Mouse (Mus musculus): ENCODE results near the gene Atp6v1g2. TPM values are rescaled to one million over a fixed set of nuclear protein-coding genes. Genes with fewer than 3 reads are reported as not detected.
"Not testable (repeated sequence)": the region's sequence is repeated elsewhere in the genome, so short reads cannot be mapped to it uniquely, and the experiment has no call there.

Gene Atp6v1g2
- polyA plus RNA-seq, 1 experiment from 2014 or later = 26.2 TPM

DNA sequence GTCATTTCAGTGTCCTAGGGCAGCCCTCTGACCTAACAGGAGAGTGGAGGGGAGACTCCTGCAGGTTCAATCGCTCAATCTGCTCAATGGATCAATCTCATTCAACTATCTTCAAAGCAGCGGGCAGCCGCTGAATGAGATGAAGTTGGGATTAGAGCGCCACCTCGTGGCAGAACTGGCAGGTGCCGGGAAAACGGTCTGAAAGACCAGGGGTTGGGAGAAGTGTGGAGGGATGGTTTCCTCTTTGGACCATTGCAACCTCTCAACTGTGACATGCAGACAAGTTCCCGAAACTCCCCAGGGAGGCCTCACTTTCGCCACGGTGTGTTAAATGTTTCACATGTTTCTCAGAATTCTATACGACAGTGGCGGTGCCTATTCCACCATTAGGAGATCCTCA, 1.4 kb upstream of the Atp6v1g2 start:
- Histone ChIP-seq H3K36me3 (peaks cover 37% of the 10 kb centered on the region), H3K4me2 (replicated peaks) (peak overlapping the region; percentile 14; the same call in 1 of the 2 replicates), H3K9me3 (no peaks in the 10 kb centered on the region), H3K27ac (no peak overlapping the region), H3K9ac (no peak overlapping the region), H3K27me3 (replicated peaks) (no peaks in the 10 kb centered on the region), H3K4me1 (peaks cover 26% of the 10 kb centered on the region), H3K4me3 (no peak overlapping the region)
- 14% methylated on average over 12 of the region's 12 CpGs for WGBS
- no peak for ATAC-seq (ENCODE audit: low FRiP score, low read depth)

DNA sequence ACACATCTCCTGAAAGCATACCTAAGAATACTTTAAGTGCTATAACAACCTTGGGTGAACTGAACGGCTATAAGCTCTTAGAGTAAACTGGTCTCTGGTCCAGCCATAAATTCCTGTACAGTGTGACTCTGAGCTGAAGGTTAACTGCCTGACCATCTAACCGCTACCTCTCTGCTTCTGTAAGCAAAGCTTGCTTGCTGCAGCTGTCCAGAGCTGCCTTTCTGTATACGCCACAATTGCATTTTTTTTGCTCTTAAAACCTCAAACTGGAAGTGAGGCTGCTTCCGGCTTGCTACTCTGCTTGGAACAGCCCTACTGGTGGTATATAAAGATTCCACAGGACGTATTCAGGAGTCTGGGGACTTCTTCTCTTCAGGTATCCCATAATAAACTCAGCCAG, 801 bp upstream of the Atp6v1g2 start:
- no peak overlapping the region for H3K27ac ChIP-seq

DNA sequence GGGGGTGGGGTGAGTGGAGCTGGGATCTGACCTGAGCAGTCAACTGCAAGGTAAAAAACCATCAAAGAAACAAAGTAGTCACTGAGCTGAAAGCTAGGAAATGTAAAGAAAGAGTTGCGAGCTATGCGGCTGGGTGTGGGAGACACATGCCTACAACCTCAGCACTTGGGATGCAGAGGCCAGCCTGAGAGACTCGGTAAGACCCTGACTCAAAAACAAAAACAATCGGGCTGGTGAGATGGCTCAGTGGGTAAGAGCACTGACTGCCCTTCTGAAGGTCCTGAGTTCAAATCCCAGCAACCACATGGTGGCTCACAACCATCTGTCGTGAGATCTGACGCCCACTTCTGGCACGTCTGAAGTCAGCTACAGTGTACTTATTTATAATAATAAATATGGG, 630 bp downstream of the Atp6v1g2 start:
- H3K9me3 ChIP-seq; H3K27ac ChIP-seq; ATAC-seq (ENCODE audit: low FRiP score, low read depth); H3K9ac ChIP-seq; H3K27me3 ChIP-seq (replicated peaks); H3K4me3 ChIP-seq: not testable (repeated sequence)
- H3K36me3 ChIP-seq = peaks cover 19% of the 10 kb centered on the region
- peak overlapping the region; percentile 90; the same call in 1 of the 2 replicates for H3K4me2 ChIP-seq (replicated peaks)
- H3K4me1 ChIP-seq = peaks cover 31% of the 10 kb centered on the region
- WGBS = 85% methylated on average over 7 of the region's 7 CpGs

More for the DNA sequence above, 801 bp upstream of the Atp6v1g2 start:
- no peak overlapping the region for H3K9ac ChIP-seq
- H3K36me3 ChIP-seq = peaks cover 32% of the 10 kb centered on the region
- H3K27me3 ChIP-seq (replicated peaks) = no peaks in the 10 kb centered on the region
- ATAC-seq (ENCODE audit: low FRiP score, low read depth) = no peak
- no peak overlapping the region for H3K4me2 ChIP-seq (replicated peaks)
- 90% methylated on average over 5 of the region's 5 CpGs for WGBS
- no peaks in the 10 kb centered on the region for H3K9me3 ChIP-seq
- H3K4me3 ChIP-seq = no peak overlapping the region
- peaks cover 31% of the 10 kb centered on the region for H3K4me1 ChIP-seq

DNA sequence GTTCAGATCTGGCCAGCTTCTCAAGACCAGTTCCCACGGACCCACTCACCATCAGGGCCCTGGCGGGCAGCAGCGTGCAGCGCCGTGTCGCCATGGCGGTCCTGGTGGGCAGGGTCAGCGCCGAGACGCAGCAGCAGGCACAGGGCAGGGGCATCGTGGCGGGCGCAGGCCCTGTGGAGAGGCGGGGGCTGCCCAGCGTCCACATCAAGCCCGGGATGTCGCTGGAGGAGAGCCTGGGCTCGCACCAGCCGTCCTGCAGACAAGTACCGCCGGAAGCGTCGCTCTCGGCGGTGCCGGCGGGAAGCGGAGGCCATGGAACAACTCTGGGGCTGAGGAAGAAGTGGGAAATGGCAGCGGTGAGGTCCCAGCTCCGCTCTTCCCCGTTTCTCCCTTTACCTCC, 1.4 kb downstream of the Atp6v1g2 start:
- 4% methylated on average over 31 of the region's 31 CpGs for WGBS
- Histone ChIP-seq H3K9me3 (no peaks in the 10 kb centered on the region), H3K27ac (peak overlapping the region; percentile 87), H3K27me3 (replicated peaks) (no peaks in the 10 kb centered on the region), H3K4me2 (replicated peaks) (peak overlapping the region; percentile 90), H3K9ac (peak overlapping the region; percentile 81), H3K36me3 (peaks cover 11% of the 10 kb centered on the region), H3K4me3 (peak overlapping the region; percentile 58), H3K4me1 (peaks cover 31% of the 10 kb centered on the region)
- ATAC-seq (ENCODE audit: low FRiP score, low read depth) = peak; percentile 23; the same call in 1 of the 2 replicates

DNA sequence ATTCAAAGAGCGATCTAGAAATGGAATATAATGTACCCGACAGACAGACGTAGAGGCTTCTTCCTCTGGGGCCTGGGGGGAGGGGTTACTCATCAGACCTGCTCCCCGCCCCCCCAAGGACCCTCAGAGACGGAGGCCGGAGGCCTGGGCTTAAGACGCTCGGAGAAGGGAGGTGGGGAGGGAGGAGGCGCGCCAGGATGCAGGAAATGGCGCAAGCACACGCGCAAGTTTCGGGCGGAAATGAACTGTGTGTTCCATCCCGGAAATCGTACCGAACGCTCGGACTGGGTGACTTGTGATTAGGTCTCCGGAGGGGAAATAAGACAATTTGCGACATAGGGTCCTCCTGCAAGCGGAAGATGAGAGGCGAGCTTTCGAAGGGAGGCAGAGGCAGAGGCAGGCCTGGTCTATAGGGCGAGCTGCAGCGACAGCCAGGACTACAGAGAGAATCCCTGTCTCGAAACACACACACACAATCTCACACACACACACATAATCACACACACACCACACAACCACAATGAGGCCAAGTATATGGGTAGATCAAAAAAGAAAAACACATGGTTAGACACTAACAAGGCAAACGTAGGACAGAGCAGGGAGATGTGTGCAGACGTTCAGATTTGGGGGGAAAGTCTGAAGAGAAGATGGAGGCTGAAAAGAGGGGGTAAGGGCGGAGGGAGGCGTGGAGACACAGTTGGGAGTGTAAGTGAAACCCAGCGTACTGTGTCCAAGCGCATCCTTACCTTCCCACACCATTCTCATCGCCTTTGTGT, 2.3 kb downstream of the Atp6v1g2 start, which contains the start of gene Nfkbil1:
Gene Nfkbil1 (minus strand): TSS at position 179 of the 776 bp plus-strand sequence.
- Histone ChIP-seq H3K9me3 (no peaks in the 10 kb centered on the region), H3K4me1 (peaks cover 36% of the 10 kb centered on the region), H3K27ac (peak within 1 kb of the TSS; percentile 87), H3K27me3 (replicated peaks) (no peaks in the 10 kb centered on the region), H3K36me3 (peaks cover 6% of the 10 kb centered on the region; the same call in 1 of the 2 replicates), H3K4me2 (replicated peaks) (peak within 1 kb of the TSS; percentile 90), H3K4me3 (peak within 1 kb of the TSS; percentile 58), H3K9ac (peak within 1 kb of the TSS; percentile 81)
- WGBS = under 1% methylated on average over 35 of the region's 35 CpGs
- ATAC-seq (ENCODE audit: low FRiP score, low read depth) = peak; percentile 80

DNA sequence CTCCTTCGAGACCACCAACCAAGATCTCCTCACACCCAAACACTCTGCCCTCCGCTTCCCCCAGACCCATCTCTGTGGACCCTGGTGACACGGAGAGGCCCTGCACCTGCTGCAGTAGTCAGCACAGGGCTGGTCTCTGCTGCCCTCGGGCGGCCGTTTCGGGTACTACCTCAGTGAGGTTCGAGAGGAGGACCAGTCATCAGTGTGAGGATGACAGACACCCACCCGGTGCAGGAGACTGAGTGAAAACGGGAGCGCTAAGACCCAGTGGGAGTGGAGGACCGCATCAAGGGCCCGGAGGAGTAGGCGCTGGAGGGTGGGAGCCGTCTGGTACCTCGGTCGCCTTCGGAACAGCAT, 2.9 kb downstream of the Atp6v1g2 start:
- no peaks in the 10 kb centered on the region for H3K9me3 ChIP-seq
- WGBS = under 1% methylated on average over 18 of the region's 18 CpGs
- H3K4me2 ChIP-seq (replicated peaks) = peak overlapping the region; percentile 90
- H3K4me1 ChIP-seq = peaks cover 38% of the 10 kb centered on the region
- peak; percentile 81 for ATAC-seq (ENCODE audit: low FRiP score, low read depth)
- H3K27ac ChIP-seq = peak overlapping the region; percentile 87
- H3K9ac ChIP-seq = peak overlapping the region; percentile 81
- H3K4me3 ChIP-seq = peak overlapping the region; percentile 58
- H3K36me3 ChIP-seq = peaks cover under 1% of the 10 kb centered on the region; the same call in 1 of the 2 replicates
- no peaks in the 10 kb centered on the region for H3K27me3 ChIP-seq (replicated peaks)

DNA sequence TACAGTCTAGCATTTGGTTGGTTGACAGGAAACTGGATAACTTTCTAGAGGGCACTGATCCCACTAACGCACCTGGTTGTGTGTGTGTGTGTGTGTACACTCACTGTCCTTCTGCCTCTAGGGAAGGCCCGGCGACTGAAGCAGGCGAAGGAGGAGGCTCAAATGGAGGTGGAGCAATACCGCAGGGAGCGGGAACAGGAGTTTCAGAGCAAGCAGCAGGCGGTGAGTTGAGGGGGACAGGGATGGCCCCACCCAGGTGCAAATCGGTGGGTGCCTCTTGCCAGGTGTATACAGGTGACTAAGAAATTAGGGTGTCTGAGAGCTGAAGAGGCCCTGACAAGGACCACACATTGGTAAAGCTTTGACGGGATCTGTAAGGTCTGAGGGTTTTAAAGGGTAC, 3.5 kb downstream of the Atp6v1g2 start:
- no peak for ATAC-seq (ENCODE audit: low FRiP score, low read depth)
- Histone ChIP-seq H3K9ac (peak overlapping the region; percentile 81), H3K9me3 (no peaks in the 10 kb centered on the region), H3K36me3 (no peaks in the 10 kb centered on the region), H3K4me1 (peaks cover 35% of the 10 kb centered on the region), H3K4me3 (peak overlapping the region; percentile 58), H3K27me3 (replicated peaks) (no peaks in the 10 kb centered on the region), H3K27ac (no peak overlapping the region), H3K4me2 (replicated peaks) (peak overlapping the region; percentile 90)
- WGBS = 78% methylated on average over 9 of the region's 9 CpGs

DNA sequence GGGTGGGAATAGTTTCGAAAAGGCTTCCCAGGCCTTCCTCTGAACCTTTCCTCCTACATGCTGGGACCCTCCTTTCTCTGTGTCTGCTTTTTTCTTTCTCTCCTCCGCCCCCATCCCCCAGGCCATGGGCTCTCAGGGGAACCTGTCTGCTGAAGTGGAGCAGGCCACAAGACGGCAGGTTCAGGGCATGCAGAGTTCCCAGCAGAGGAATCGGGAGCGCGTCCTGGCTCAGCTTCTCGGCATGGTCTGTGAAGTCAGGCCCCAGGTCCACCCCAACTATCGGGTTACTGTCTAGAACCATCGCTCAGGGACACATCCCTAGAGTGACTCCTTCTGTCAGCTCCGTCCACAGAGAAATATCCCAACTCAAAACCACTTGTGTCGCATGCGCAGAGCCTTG, 4.0 kb downstream of the Atp6v1g2 start:
- H3K36me3 ChIP-seq = no peaks in the 10 kb centered on the region
- H3K4me1 ChIP-seq = peaks cover 32% of the 10 kb centered on the region
- H3K9me3 ChIP-seq = no peaks in the 10 kb centered on the region
- 0 out of 2 replicates have a peak overlapping the region, but pooled peaks have one; percentile 13 for H3K9ac ChIP-seq
- H3K4me3 ChIP-seq = no peak overlapping the region
- H3K27me3 ChIP-seq (replicated peaks) = no peaks in the 10 kb centered on the region
- H3K4me2 ChIP-seq (replicated peaks) = no peak overlapping the region
- ATAC-seq (ENCODE audit: low FRiP score, low read depth) = no peak
- H3K27ac ChIP-seq = no peak overlapping the region
- WGBS = 87% methylated on average over 12 of the region's 12 CpGs

DNA sequence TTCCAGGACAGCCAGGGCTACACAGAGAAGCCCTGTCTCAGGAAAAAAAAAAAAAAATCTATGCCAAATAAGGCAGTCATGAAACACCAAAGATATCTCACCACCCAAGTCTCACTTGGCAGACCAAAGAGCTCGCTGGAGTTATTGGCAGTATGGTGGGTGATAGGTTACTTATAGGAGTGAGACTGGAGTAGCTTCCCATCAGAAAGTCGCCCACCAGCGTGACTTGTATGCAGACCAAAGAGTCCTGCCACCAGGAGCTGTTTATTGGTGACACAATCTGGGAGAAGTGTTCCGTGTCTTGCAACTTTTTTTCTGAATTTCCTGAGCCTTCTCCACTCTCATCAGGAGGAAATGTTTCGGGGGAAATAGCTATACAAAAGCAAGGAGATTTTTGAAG, 6.2 kb downstream of the Atp6v1g2 start:
- no peak overlapping the region for H3K27ac ChIP-seq
- H3K9ac ChIP-seq = no peak overlapping the region
- no peaks in the 10 kb centered on the region for H3K27me3 ChIP-seq (replicated peaks)
- peaks cover 13% of the 10 kb centered on the region for H3K36me3 ChIP-seq
- H3K4me2 ChIP-seq (replicated peaks) = no peak overlapping the region
- ATAC-seq (ENCODE audit: low FRiP score, low read depth) = no peak
- peaks cover 38% of the 10 kb centered on the region for H3K4me1 ChIP-seq
- H3K4me3 ChIP-seq = no peak overlapping the region
- WGBS = 83% methylated on average over 5 of the region's 5 CpGs
- H3K9me3 ChIP-seq = no peaks in the 10 kb centered on the region

DNA sequence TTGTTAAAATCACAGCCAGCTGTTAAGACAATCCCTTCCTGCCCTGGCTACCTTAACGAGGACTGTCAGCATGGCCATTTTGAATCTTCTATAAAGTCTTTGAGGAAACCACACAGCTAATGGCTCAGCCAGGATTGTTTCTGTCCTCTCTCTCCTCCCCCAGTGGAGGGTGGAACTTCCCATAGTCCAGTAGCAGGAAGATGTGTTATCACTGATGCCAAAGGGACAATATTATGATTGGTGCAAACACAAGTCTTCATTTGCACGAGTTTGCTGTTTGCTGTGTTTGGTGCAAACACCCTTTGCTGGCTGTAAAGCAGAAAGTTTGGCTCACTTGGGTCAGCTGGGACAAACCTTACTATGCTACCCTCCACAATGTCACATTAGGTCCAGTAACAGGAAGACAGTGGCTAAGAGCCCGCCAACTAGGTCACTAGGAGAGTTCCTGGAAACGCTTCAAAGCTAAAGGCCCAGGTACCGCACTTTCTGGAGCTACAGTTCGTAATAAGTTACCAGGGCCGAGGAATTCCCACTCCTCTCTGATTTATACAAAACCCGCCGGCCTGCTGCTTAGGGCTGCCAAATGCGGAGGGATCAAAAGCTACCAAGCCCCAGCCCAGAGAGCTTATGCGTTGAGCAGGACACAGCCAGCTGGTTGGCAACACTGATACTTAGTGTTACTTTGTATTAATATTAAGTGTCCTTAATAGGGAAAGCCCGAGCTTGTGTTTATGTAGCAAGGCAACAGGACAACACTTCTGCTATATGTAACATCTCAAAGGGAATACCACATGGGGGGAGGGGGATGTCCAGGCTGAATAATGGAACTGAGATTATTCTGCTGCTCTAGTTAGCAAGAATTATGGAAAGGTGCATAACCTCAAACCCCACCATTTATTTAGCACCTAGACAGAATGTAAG, 7.2 kb downstream of the Atp6v1g2 start:
- Histone ChIP-seq H3K27ac (peak overlapping the region; percentile 96; the same call in 1 of the 2 replicates), H3K4me3 (peak overlapping the region; percentile 94), H3K36me3 (peaks cover 22% of the 10 kb centered on the region), H3K9me3 (no peaks in the 10 kb centered on the region), H3K4me2 (replicated peaks) (peak overlapping the region; percentile 90), H3K9ac (peak overlapping the region; percentile 100), H3K4me1 (peaks cover 43% of the 10 kb centered on the region), H3K27me3 (replicated peaks) (no peaks in the 10 kb centered on the region)
- 33% methylated on average over 12 of the region's 12 CpGs for WGBS
- no peak for ATAC-seq (ENCODE audit: low FRiP score, low read depth)

DNA sequence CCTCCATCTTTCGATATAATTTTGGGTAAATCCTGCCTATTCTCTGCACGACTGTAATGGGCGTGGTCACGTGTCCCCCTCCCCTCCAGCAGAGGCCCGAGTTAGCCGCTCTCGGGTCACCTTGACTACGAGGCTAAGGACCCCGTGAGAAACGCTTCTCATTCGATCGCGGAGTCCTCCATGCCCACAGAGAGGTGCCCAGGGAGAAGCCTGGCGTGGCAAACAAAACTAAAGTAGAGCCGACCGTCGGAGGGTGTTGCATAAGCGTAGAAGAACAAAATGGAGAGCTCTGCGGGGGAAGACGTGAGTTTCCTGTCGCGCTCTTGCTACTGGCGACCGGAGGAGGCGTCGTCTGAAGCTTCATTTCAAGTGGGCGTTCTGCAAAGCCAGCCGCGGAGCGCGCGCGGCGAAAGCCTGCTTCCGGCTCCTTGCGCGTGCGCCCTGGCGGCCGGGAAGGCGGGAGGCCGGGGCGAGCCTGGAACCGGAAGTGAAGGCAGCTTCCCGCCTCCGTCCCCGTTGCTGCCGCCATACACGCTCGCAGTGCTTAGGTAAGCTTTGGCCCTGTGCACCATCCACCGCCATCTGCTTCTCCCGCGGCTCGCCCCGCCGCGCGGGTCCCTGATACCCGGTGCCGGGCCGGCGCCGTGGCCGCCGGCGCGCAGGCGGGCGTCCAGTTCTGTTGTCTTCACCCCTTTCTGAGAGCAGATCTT, 8.0 kb downstream of the Atp6v1g2 start, which contains the start of gene Ddx39b:
Gene Ddx39b (plus strand): TSS at position 442 of the 710 bp plus-strand sequence.
- Histone ChIP-seq H3K9ac (peak within 1 kb of the TSS; percentile 100), H3K27ac (peak within 1 kb of the TSS; percentile 96), H3K4me1 (peaks cover 51% of the 10 kb centered on the region), H3K27me3 (replicated peaks) (no peaks in the 10 kb centered on the region), H3K4me3 (peak within 1 kb of the TSS; percentile 94), H3K4me2 (replicated peaks) (peak within 1 kb of the TSS; percentile 90), H3K9me3 (no peaks in the 10 kb centered on the region), H3K36me3 (peaks cover 31% of the 10 kb centered on the region)
- peak; percentile 88 for ATAC-seq (ENCODE audit: low FRiP score, low read depth)
- under 1% methylated on average over 69 of the region's 69 CpGs for WGBS
